Mouse (Mus musculus) midbrain, postnatal 0 days (tissue): ENCODE data around the gene Aimp2. TPM values are rescaled to one million over a fixed set of nuclear protein-coding genes. Genes with fewer than 3 reads are reported as not detected.

Experiments
- ATAC-seq: fragments of 200-750 bp; cut with Nextera tagmentation; 2 replicates; pipeline ENCODE4 v1.8.0; 2017; ENCODE audit warnings: moderate number of reproducible peaks, mild to moderate bottlenecking, moderate TSS enrichment, moderate library complexity; ENCODE audit not compliant: low FRiP score
- DNase-seq: peaks from one replicate; pipeline ENCODE4 v3.0.0-alpha.2; 2015; ENCODE audit warnings: low spot score
- H3K27ac ChIP-seq: fragments of 300-500 bp; sonication (generic); 2 replicates; pipeline ENCODE4 v1.5.1; 2014; ENCODE audit warnings: low read depth, mild to moderate bottlenecking, low read length, mixed read lengths
- H3K27me3 ChIP-seq: fragments of 300-500 bp; sonication (generic); 2 replicates; pipeline ENCODE4 v1.6.1; 2014; ENCODE audit warnings: low read length, control low read depth, mixed read lengths; ENCODE audit not compliant: insufficient read depth
- H3K36me3 ChIP-seq: fragments of 300-500 bp; sonication (generic); 2 replicates; pipeline ENCODE4 v1.6.1; 2014; ENCODE audit warnings: low read length, control low read depth, mixed read lengths; ENCODE audit not compliant: insufficient read depth
- H3K4me1 ChIP-seq: fragments of 300-500 bp; sonication (generic); 2 replicates; pipeline ENCODE4 v1.6.1; 2014; ENCODE audit warnings: mild to moderate bottlenecking, control low read depth, antibody characterized with exemption, low read length, mixed read lengths; ENCODE audit not compliant: insufficient read depth
- H3K4me2 ChIP-seq: fragments of 300-500 bp; sonication (generic); 2 replicates; pipeline ENCODE4 v1.6.1; 2014; ENCODE audit warnings: low read depth, mild to moderate bottlenecking, low read length, mixed read lengths; ENCODE audit not compliant: poor library complexity, severe bottlenecking
- H3K4me3 ChIP-seq: fragments of 300-500 bp; sonication (generic); 2 replicates; pipeline ENCODE4 v1.5.1; 2014; ENCODE audit warnings: low read depth, mild to moderate bottlenecking, low read length, moderate library complexity
- H3K9ac ChIP-seq: fragments of 300-500 bp; sonication (generic); replicated peaks from 2 replicates; pipeline ENCODE4 v1.6.1; 2014; ENCODE audit warnings: mild to moderate bottlenecking, low read length, moderate library complexity, mixed read lengths; ENCODE audit not compliant: poor library complexity, severe bottlenecking
- H3K9me3 ChIP-seq: fragments of 300-500 bp; sonication (generic); 2 replicates; pipeline ENCODE4 v1.6.1; 2016; ENCODE audit warnings: low read length, control low read depth
- CTCF ChIP-seq: IDR thresholded peaks from 2 replicates; pipeline ENCODE4 v1.5.1; 2016; ENCODE audit warnings: antibody characterized with exemption, mild to moderate bottlenecking
- WGBS: fragments of 180-500 bp; shearing (Covaris S2); extraction: QIAGEN DNeasy Blood & Tissue Kit; methylation state at CpG from one replicate; pipeline ENCODE4 v1.1.7; 2014; 5-methylcytosine and 5-hydroxymethylcytosine counted together
- polyA plus RNA-seq: library from polyadenylated mRNA; unstranded; fragments of >200 nt; fragmentation: Nextera tagmentation; extraction: Ambion mirVana; gene quantifications from 2 replicates; pipeline ENCODE4 v1.2.1, GENCODE M21; 2015
- total RNA-seq: library from RNA; depleted of rRNA; stranded (reverse); fragments of >200 nt; gene quantifications from 2 replicates; pipeline ENCODE4 v1.2.3, GENCODE M21; 2014

Aimp2 gene
- total and polyA plus RNA-seq, 2 experiments from 2014 or later = 64.0 to 68.4 TPM

DNA sequence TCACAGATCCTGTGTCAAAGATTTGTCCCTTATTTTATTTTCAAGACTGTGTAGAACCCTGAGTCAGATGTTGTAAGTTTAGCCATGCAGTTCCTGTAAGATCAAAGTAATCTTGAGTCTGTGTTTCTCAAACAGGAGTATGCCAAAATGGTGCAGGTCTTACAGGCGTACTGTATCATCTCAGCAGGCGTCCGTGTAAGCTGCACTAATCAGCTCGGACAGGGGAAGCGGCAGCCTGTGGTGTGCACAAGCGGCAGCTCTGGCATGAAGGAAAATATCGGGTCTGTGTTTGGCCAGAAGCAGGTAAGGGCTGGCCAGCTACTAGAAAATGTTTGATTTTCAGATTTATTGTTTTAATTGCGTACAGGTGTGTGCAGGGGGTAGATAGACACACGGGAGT lies 6.6 kb upstream of the Aimp2 start:
- Histone ChIP-seq H3K4me3 (no peak overlapping the region), H3K36me3 (peaks cover 40% of the 10 kb centered on the region), H3K27ac (no peak overlapping the region), H3K9me3 (no peaks in the 10 kb centered on the region), H3K4me1 (no peaks in the 10 kb centered on the region), H3K27me3 (no peaks in the 10 kb centered on the region), H3K4me2 (no peak overlapping the region), H3K9ac (no peak overlapping the region)
- 87% methylated on average over 9 of the region's 9 CpGs for whole genome bisulfite sequencing
- TF ChIP-seq CTCF = no peak
- no peak for DNase-seq
- ATAC-seq = no peak

DNA sequence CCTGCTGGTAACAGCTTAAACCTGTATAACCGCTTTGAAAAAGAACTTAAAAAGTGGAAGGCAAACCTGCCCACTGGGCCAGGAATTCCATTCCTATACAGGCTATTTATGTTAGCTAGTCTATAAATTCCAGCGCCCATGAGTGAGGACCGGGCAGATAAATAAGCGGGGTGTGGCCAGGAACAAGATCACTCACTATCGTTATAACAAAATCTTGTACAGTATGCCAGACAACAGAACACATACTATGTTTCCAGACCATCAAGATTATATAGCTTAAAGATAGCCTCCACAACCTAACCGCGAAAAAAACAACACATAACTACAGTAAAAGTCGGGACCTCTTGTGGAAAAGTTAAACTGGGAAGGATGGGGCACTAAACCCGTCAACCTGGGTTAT lies 721 bp downstream of the Aimp2 start:
- H3K27me3 ChIP-seq = no peaks in the 10 kb centered on the region
- H3K9me3 ChIP-seq = no peaks in the 10 kb centered on the region
- DNase-seq (no peak), ATAC-seq (no peak)
- peak overlapping the region; percentile 75 for H3K27ac ChIP-seq
- H3K4me1 ChIP-seq = peaks cover 11% of the 10 kb centered on the region; the same call in 1 of the 2 replicates
- no peak for TF ChIP-seq CTCF
- peak overlapping the region; percentile 37 for H3K9ac ChIP-seq
- peak overlapping the region; percentile 53 for H3K4me3 ChIP-seq
- peaks cover 23% of the 10 kb centered on the region for H3K36me3 ChIP-seq
- H3K4me2 ChIP-seq = peak overlapping the region; percentile 59
- 3% methylated on average over 9 of the region's 9 CpGs for WGBS

DNA sequence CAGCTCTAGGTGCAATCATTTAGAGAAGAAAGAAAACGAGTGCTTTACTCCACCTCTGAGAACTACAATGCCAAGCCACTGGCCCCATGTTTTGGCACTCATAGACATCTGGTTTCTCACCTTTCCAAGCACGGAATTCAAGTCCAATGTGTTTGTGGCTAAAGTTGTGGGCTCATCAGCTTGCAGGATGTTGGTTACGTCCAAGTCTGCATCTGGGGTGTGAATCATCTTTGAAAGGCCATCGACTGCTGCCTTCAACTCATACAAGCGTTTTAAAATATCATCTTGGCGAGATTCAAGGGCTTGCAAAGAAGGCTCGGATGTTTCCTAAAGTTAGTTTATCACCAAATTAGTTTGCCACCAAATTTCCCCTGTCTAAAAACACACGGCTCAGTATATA lies 3.2 kb downstream of the Aimp2 start:
- Histone ChIP-seq H3K27me3 (no peaks in the 10 kb centered on the region), H3K4me1 (peaks cover 11% of the 10 kb centered on the region; the same call in 1 of the 2 replicates), H3K9ac (no peak overlapping the region), H3K36me3 (peaks cover 48% of the 10 kb centered on the region), H3K27ac (no peak overlapping the region), H3K4me2 (no peak overlapping the region), H3K9me3 (no peaks in the 10 kb centered on the region), H3K4me3 (no peak overlapping the region)
- ATAC-seq (no peak), DNase-seq (no peak)
- TF ChIP-seq CTCF = no peak
- WGBS = 92% methylated on average over 8 of the region's 8 CpGs

DNA sequence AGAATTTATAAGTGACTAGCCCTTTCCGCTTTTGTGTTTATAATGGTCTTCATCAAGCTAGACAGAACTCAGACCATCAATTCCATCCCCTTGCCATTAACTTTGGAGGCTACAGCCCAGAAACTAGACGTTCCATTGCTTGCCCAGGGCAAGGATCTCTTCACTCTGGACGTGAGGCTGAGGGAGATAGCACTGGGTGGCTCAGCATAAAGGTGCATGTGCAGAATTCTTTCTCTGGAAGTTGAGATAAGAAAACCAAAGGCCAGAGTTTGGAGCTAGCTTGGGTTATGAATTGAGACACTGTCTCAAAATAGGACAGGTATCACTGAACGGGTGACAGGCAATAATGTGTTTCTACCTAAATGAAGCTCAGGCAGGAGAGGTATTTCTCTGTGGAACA lies 5.8 kb downstream of the Aimp2 start:
- ATAC-seq = no peak

DNA sequence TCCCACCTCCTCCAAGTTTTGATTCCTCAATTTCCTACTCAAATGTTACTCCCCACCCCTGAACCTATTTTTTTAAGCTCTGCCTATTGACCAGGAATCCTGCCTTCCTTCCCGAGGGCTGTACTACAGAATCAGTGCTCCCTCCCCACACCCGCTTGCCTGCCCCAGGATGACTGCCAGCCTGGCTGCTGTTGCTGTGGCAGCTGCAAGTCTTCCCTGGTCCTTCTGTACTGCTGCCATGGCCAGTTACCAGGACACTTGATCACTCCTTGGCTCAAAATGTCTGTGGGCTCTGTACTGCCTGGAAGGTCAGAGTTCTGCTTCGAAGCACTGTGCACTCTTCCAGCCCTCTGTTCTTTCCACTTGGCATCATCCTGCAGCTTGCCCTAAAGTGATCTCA lies 7.5 kb downstream of the Aimp2 start:
- no peak for TF ChIP-seq CTCF
- Histone ChIP-seq H3K4me1 (no peaks in the 10 kb centered on the region), H3K4me3 (no peak overlapping the region), H3K4me2 (no peak overlapping the region), H3K27ac (no peak overlapping the region), H3K9me3 (no peaks in the 10 kb centered on the region), H3K27me3 (no peaks in the 10 kb centered on the region), H3K36me3 (peaks cover 79% of the 10 kb centered on the region), H3K9ac (no peak overlapping the region)
- no peak for ATAC-seq
- DNase-seq = peak; percentile 51
- WGBS = 84% methylated on average over 3 of the region's 3 CpGs

More for the DNA sequence above, 5.8 kb downstream of the Aimp2 start:
- no peak overlapping the region for H3K27ac ChIP-seq
- 0 out of 2 replicates have a peak, but pooled peaks cover 2% of the 10 kb centered on the region for H3K4me1 ChIP-seq
- no peaks in the 10 kb centered on the region for H3K27me3 ChIP-seq
- H3K9me3 ChIP-seq = no peaks in the 10 kb centered on the region
- WGBS = 90% methylated on average over 4 of the region's 4 CpGs
- H3K9ac ChIP-seq = no peak overlapping the region
- no peak for TF ChIP-seq CTCF
- no peak for DNase-seq
- H3K4me3 ChIP-seq = no peak overlapping the region
- peaks cover 69% of the 10 kb centered on the region for H3K36me3 ChIP-seq
- H3K4me2 ChIP-seq = no peak overlapping the region

DNA sequence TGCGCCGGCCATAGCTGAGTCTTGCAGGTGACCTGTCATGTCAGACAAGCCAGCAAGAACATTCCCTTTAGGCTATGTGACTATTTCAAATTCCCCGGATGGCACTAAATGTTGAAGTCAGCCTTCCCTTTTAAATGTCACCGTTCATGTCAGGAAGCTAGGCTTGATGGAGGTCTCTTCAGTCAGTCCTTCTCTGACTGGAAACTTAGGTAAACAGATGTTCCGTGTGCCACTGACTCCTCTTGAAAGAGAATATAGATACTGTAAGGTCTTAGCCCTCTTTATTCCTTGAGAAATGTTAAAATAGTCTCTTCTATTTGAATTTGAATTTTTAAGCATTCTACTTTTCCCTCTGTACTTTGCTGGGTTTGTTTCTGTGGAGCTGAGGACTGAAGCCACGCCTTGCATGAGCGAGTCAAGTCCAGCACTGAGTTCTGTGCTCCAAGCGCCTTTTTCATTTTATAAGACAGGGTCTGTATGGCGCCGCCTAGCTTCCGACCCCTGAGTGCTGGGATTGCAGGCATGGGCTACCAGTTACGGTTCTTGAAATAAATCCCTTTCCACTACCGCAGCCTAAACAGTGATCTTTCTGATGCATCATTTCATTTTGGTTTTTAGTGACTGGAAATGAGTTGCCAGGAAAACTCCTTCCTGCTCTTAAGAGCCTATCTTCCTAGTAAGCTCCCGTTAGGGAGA lies 11.9 kb downstream of the Aimp2 start, which contains the start of gene Ankrd61:
Gene Ankrd61, minus strand, starts transcription at position 51 of the 696 bp plus-strand sequence.
- WGBS = 88% methylated on average over 14 of the region's 14 CpGs

More for the DNA sequence above, 11.9 kb downstream of the Aimp2 start, which contains the start of gene Ankrd61:
- Histone ChIP-seq H3K9ac (no peak within 1 kb of the TSS), H3K4me1 (no peaks in the 10 kb centered on the region), H3K27me3 (no peaks in the 10 kb centered on the region), H3K9me3 (no peaks in the 10 kb centered on the region), H3K4me2 (no peak within 1 kb of the TSS), H3K4me3 (no peak within 1 kb of the TSS), H3K36me3 (peaks cover 52% of the 10 kb centered on the region), H3K27ac (no peak within 1 kb of the TSS)
- no peak for ATAC-seq
- no peak for DNase-seq
- TF ChIP-seq CTCF = no peak
